Mouse (Mus musculus) intestine, embryonic 16.5 days (tissue): ENCODE measurements at regions not wholly inside any gene's neighbourhood (a gene's known extent, or its start where the extent isn't known, plus 50 kb on each side); places are given as distances from the start of the nearest gene placed in this dataset.

Experiments
- ATAC-seq: fragments of 200-750 bp; cut with Nextera tagmentation; 2 replicates; pipeline ENCODE4 v1.8.0; 2017; ENCODE audit warnings: moderate TSS enrichment, moderate library complexity
- H3K27ac ChIP-seq: fragments of 300-500 bp; sonication (generic); 2 replicates; pipeline ENCODE4 v1.5.1; 2014; ENCODE audit warnings: mild to moderate bottlenecking, low read length
- H3K27me3 ChIP-seq: fragments of 300-500 bp; sonication (generic); replicated peaks from 2 replicates; pipeline ENCODE4 v1.6.1; 2014; ENCODE audit warnings: low read length, control low read depth, mixed read lengths; ENCODE audit not compliant: control insufficient read depth, insufficient read depth
- H3K36me3 ChIP-seq: fragments of 300-500 bp; sonication (generic); 2 replicates; pipeline ENCODE4 v1.6.1; 2014; ENCODE audit warnings: low read length, control low read depth; ENCODE audit not compliant: control insufficient read depth, insufficient read depth
- H3K4me1 ChIP-seq: fragments of 300-500 bp; sonication (generic); 2 replicates; pipeline ENCODE4 v1.6.1; 2014; ENCODE audit warnings: low read length, control low read depth, mixed read lengths; ENCODE audit not compliant: control insufficient read depth, insufficient read depth
- H3K4me2 ChIP-seq: fragments of 300-500 bp; sonication (generic); 2 replicates; pipeline ENCODE4 v1.6.1; 2014; ENCODE audit warnings: low read depth, low read length, control low read depth
- H3K4me3 ChIP-seq: fragments of 300-500 bp; sonication (generic); 2 replicates; pipeline ENCODE4 v1.5.1; 2014; ENCODE audit warnings: mild to moderate bottlenecking, low read length
- H3K9ac ChIP-seq: fragments of 300-500 bp; sonication (generic); 2 replicates; pipeline ENCODE4 v1.6.1; 2014; ENCODE audit warnings: low read depth, low read length
- H3K9me3 ChIP-seq: fragments of 300-500 bp; sonication (generic); 2 replicates; pipeline ENCODE4 v1.6.1; 2016; ENCODE audit warnings: low read length, control low read depth; ENCODE audit not compliant: control insufficient read depth
- WGBS: fragments of 180-500 bp; shearing (Covaris S2); extraction: QIAGEN DNeasy Blood & Tissue Kit; methylation state at CpG from one replicate; pipeline ENCODE4 v1.1.7; 2014; 5-methylcytosine and 5-hydroxymethylcytosine counted together

DNA sequence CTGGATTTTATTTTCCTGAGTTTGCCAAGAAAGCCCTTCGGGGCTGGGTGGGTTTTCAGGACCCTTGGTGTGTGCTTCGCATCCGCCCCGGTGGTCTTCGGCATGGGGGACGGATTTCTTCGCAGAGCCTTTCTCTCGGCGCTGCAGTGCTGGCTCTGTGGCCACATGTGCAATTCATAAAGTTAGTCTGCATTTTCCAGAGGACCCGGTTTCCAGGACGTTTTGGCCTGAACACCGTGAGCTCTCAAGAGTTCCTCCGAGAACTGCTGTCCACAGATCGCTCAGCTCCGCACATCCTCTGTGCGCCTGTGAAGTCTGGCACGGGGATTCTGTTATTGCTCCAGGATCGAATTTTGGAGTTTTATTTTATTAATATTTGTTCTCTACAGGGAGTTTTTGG is 63.2 kb upstream of the Cxcl14 start:
- Histone ChIP-seq H3K9me3 (no peaks in the 10 kb centered on the region), H3K4me3 (no peak overlapping the region), H3K36me3 (no peaks in the 10 kb centered on the region), H3K4me2 (no peak overlapping the region), H3K4me1 (no peaks in the 10 kb centered on the region), H3K27me3 (no peaks in the 10 kb centered on the region), H3K27ac (no peak overlapping the region), H3K9ac (no peak overlapping the region)
- WGBS, result 87% methylated on average over 18 of the region's 18 CpGs
- ATAC-seq, result no peak

- no peak overlapping the region for H3K4me2 ChIP-seq
- H3K36me3 ChIP-seq, result no peaks in the 10 kb centered on the region
- ATAC-seq, result no peak
- H3K9me3 ChIP-seq, result no peaks in the 10 kb centered on the region
- H3K27me3 ChIP-seq, result no peaks in the 10 kb centered on the region
- no peak overlapping the region for H3K4me3 ChIP-seq
- 90% methylated on average over 2 of the region's 2 CpGs for WGBS
- H3K4me1 ChIP-seq, result no peaks in the 10 kb centered on the region
- no peak overlapping the region for H3K9ac ChIP-seq
- no peak overlapping the region for H3K27ac ChIP-seq
These were observed 64.5 kb upstream of the Cxcl14 start for GRCm38 (mm10) chr13:56360803-56361202.

DNA sequence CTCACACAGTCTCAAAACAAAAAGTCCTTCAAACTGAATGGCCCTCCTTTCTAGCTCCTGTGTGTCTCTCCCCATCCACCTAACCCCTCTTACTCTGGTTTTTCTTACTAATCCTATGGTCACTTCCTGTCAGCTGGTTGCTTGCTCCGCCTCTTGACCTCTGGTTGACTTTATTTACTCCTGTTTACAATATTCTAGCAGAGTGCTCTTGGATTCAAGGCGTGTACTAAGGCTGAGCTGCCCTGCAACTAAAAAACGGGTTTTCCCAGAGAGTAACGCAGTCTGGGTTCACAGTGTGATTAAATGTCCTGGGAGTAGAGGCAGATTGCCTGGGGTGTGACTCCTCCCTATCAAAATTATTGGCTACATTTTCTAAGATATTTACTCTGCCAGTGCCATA is 64.2 kb upstream of the Gm3045 start:
- H3K4me2 ChIP-seq, result no peak overlapping the region
- WGBS, result 57% methylated on average over 4 of the region's 4 CpGs
- H3K27me3 ChIP-seq, result no peaks in the 10 kb centered on the region
- no peaks in the 10 kb centered on the region for H3K9me3 ChIP-seq
- no peaks in the 10 kb centered on the region for H3K36me3 ChIP-seq
- ATAC-seq, result no peak
- no peak overlapping the region for H3K27ac ChIP-seq
- no peaks in the 10 kb centered on the region for H3K4me1 ChIP-seq
- H3K4me3 ChIP-seq, result no peak overlapping the region
- H3K9ac ChIP-seq, result no peak overlapping the region

GRCm38 (mm10) chr13:56362646-56363045 is 63.7 kb upstream of the Gm3045 start:
- Histone ChIP-seq H3K9me3 (no peaks in the 10 kb centered on the region), H3K27me3 (no peaks in the 10 kb centered on the region), H3K36me3 (no peaks in the 10 kb centered on the region), H3K9ac (no peak overlapping the region), H3K4me2 (no peak overlapping the region), H3K4me1 (no peaks in the 10 kb centered on the region), H3K27ac (no peak overlapping the region), H3K4me3 (no peak overlapping the region)
- 45% methylated on average over 13 of the region's 13 CpGs for WGBS
- ATAC-seq, result no peak

DNA sequence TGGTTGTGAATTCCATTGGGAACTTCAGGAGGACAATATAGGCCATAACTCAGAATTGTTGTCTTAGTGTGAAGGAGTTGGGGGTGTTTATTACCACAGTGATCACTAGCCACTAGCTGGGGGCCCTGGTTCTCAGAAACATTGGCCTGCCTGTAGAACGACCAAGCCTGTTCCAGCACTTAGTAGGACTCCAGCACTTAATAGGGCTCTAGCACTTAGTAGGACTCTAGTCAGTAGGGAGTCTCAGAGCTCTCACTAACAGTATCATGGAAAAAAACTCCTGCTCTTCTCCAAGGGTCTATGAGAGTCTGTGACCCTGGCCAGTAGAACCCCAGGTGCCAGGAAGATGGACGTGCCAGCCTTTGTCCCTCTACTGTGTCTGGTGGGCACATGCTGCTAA is 56.8 kb upstream of the Gm3045 start:
- no peaks in the 10 kb centered on the region for H3K27me3 ChIP-seq
- H3K27ac ChIP-seq, result no peak overlapping the region
- H3K9ac ChIP-seq, result no peak overlapping the region
- H3K4me3 ChIP-seq, result no peak overlapping the region
- no peaks in the 10 kb centered on the region for H3K9me3 ChIP-seq
- H3K4me2 ChIP-seq, result no peak overlapping the region
- H3K4me1 ChIP-seq, result peaks cover 5% of the 10 kb centered on the region; the same call in 1 of the 2 replicates
- H3K36me3 ChIP-seq, result no peaks in the 10 kb centered on the region
- WGBS, result 60% methylated on average over 2 of the region's 2 CpGs
- ATAC-seq, result no peak

GRCm38 (mm10) chr13:56371374-56371773 is 55.0 kb upstream of the Gm3045 start:
- Histone ChIP-seq H3K9me3 (no peaks in the 10 kb centered on the region), H3K4me3 (no peak overlapping the region), H3K4me1 (peaks cover 5% of the 10 kb centered on the region; the same call in 1 of the 2 replicates), H3K27ac (no peak overlapping the region), H3K9ac (no peak overlapping the region), H3K36me3 (no peaks in the 10 kb centered on the region), H3K27me3 (no peaks in the 10 kb centered on the region), H3K4me2 (no peak overlapping the region)
- WGBS, result 35% methylated on average over 5 of the region's 5 CpGs
- no peak for ATAC-seq

GRCm38 (mm10) chr13:56372003-56372725 is 54.2 kb upstream of the Gm3045 start:
- Histone ChIP-seq H3K9me3 (no peaks in the 10 kb centered on the region), H3K36me3 (no peaks in the 10 kb centered on the region), H3K4me1 (peaks cover 5% of the 10 kb centered on the region; the same call in 1 of the 2 replicates), H3K4me2 (no peak overlapping the region), H3K9ac (no peak overlapping the region), H3K27me3 (no peaks in the 10 kb centered on the region), H3K4me3 (no peak overlapping the region), H3K27ac (no peak overlapping the region)
- no peak for ATAC-seq
- 62% methylated on average over 20 of the region's 20 CpGs for WGBS

DNA sequence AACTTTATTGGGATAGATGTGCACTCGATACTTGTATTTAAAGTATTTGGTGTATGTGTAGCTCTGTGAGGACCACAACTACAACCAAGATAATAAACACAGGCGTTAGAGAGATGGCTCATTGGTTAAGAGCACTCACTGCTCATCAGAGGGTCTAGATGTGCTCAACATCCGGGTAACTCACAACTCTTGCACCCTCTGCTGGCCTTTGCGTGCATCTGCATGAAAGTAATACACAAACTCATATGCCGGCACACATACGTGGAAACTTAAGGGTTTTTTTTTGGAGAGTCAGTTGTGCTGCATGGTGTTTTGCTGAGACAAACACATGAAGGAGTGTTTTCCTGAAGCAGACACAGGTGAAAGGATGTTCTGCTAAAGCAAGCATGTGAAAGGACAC is 53.7 kb upstream of the Gm3045 start:
- Histone ChIP-seq H3K4me1 (peaks cover 5% of the 10 kb centered on the region; the same call in 1 of the 2 replicates), H3K9ac (no peak overlapping the region), H3K27me3 (no peaks in the 10 kb centered on the region), H3K27ac (no peak overlapping the region), H3K4me2 (no peak overlapping the region), H3K9me3 (no peaks in the 10 kb centered on the region), H3K4me3 (no peak overlapping the region), H3K36me3 (no peaks in the 10 kb centered on the region)
- no peak for ATAC-seq
- 75% methylated on average over 6 of the region's 6 CpGs for WGBS
